Mouse (Mus musculus): ENCODE measurements around the gene Mup22.
"Not testable (repeated sequence)": the region's sequence is repeated elsewhere in the genome, so short reads cannot be mapped to it uniquely, and the experiment has no call there.

Mup22 gene

DNA sequence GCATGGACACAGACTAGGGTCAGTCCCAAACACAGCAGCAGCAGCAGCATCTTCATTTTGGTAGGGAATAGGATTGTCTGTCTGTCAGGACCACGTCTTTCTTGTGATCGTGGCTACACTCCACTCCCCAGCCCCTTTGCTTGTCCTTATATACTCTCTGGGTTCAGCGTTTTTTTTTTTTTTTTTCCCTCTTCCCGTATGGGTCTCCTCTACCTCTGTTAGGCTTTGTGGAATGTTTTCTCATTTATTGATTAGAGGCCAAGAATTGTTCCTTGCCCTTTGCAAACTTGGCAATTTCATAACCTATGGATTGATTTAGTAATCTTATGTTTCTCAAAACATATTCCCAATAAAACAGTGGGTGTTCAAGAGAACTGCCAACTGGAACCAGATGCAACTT lies at the start of gene Mup22:
TSS of gene Mup22 (minus strand) at position 101 of the 400 bp plus-strand sequence.
- not testable (repeated sequence) for DNase-seq

DNA sequence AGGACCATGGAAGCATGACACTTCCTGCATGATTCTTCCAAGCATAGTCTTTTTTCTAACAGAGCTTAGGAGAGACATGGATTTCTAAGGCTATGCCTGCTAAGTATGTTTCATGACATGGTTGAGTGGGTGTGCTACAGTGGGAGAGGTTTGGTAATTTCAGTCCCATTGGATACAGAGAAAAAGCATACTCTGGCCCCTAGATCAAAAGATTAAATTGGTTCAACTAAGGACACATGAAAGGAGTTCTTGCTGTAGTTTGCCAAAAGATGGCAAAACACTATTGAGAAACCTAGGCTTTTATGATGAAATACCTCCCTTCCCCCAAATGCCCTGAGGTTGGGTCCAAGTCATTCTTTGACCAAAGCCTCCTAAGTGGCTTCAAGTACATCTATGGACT lies 19.6 kb upstream of the Mup22 start:
- not testable (repeated sequence) for DNase-seq
